ENCODE assay signal across 8 mouse cellular contexts in the genomic region with DNA sequence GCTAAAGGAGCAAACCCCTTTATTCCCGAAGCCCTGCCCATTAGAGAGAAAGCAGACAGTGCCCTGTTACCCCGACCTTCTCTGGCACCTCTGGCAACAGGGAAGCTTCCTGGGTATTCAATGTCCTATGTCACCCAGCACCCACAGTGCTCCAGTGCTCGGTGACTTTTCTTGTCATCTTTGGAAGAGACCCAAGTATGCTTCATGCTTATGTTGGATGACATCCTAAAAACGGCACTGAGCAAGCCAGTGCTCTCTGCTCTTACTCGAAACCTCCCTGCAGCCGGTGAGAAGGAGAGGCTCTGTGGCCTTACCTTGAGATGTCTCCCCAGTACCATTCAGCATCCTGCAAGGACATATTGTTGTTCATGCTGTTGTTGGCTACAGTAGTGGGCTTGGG.
DNase-seq lines count a peak whose midpoint lies in the region; ATAC-seq and TF ChIP-seq lines count a peak whose summit lies in the region.

No protein-coding gene starts in this region.

- peak overlapping the region; percentile 58 for H3K27ac ChIP-seq in brown adipose tissue, adult 24 weeks (replicated peaks; ENCODE audit: low read depth, low read length)
- peak overlapping the region; percentile 43; the same call in 1 of the 2 replicates for H3K27ac ChIP-seq in heart, embryonic 16.5 days (ENCODE audit: low read length)
- H3K27ac ChIP-seq in midbrain, embryonic 13.5 days = no peak overlapping the region
- H3K27ac ChIP-seq in lung, postnatal 0 days (ENCODE audit: low read length) = no peak overlapping the region

- peak overlapping the region; percentile 11 for H3K9ac ChIP-seq in heart, embryonic 16.5 days (ENCODE audit: low read length)
- no peak overlapping the region for H3K9ac ChIP-seq in midbrain, embryonic 13.5 days (replicated peaks)
- no peak overlapping the region for H3K9ac ChIP-seq in lung, postnatal 0 days (replicated peaks; ENCODE audit: low read depth)

- peak overlapping the region; percentile 50 for H3K4me3 ChIP-seq in brown adipose tissue, adult 24 weeks (ENCODE audit: insufficient read depth, low read depth, low read length)
- 0 out of 2 replicates have a peak overlapping the region, but pooled peaks have one; percentile 3 for H3K4me3 ChIP-seq in heart, embryonic 16.5 days (ENCODE audit: low read length)
- no peak overlapping the region for H3K4me3 ChIP-seq in midbrain, embryonic 13.5 days (replicated peaks)
- H3K4me3 ChIP-seq in lung, postnatal 0 days (ENCODE audit: low read depth, low read length) = no peak overlapping the region

- 24% methylated on average over 6 of the region's 6 CpGs for WGBS in heart, embryonic 16.5 days
- 84% methylated on average over 6 of the region's 6 CpGs for WGBS in midbrain, embryonic 13.5 days
- WGBS in lung, postnatal 0 days = 52% methylated on average over 6 of the region's 6 CpGs

- H3K9me3 ChIP-seq in heart, embryonic 16.5 days (replicated peaks; ENCODE audit: control insufficient read depth, low read length) = no peaks in the 10 kb centered on the region
- no peaks in the 10 kb centered on the region for H3K9me3 ChIP-seq in midbrain, embryonic 13.5 days
- no peaks in the 10 kb centered on the region for H3K9me3 ChIP-seq in lung, postnatal 0 days (ENCODE audit: low read length)

- H3K4me2 ChIP-seq in heart, embryonic 16.5 days (ENCODE audit: low read depth, low read length) = peak overlapping the region; percentile 47
- peak overlapping the region; percentile 14; the same call in 1 of the 2 replicates for H3K4me2 ChIP-seq in midbrain, embryonic 13.5 days (replicated peaks)
- H3K4me2 ChIP-seq in lung, postnatal 0 days (replicated peaks; ENCODE audit: low read depth, low read length) = no peak overlapping the region

- peak; percentile 25; the same call in 1 of the 2 replicates for ATAC-seq in heart, embryonic 16.5 days (replicated peaks; ENCODE audit: extremely low read depth, insufficient read depth, low FRiP score)
- ATAC-seq in midbrain, embryonic 13.5 days = no peak
- ATAC-seq in lung, postnatal 0 days = no peak

- DNase-seq in kidney, adult 18-20 months = peak; percentile 29
- no peak for DNase-seq in kidney, postnatal 10 days
- no peak for DNase-seq in urinary bladder, adult 18-20 months (ENCODE audit: low spot score in 2 of 2)
- DNase-seq in lung, postnatal 0 days (ENCODE audit: low spot score) = no peak
- no peak for DNase-seq in embryo, embryonic 9.5 days (ENCODE audit: extremely low spot score)

- no peaks in the 10 kb centered on the region for H3K27me3 ChIP-seq in heart, embryonic 16.5 days (ENCODE audit: control insufficient read depth, insufficient read depth, low read length)
- no peaks in the 10 kb centered on the region for H3K27me3 ChIP-seq in midbrain, embryonic 13.5 days
- no peaks in the 10 kb centered on the region for H3K27me3 ChIP-seq in lung, postnatal 0 days (replicated peaks; ENCODE audit: insufficient read depth, low read length)

- no peak for TF ChIP-seq CTCF in lung, postnatal 0 days (IDR thresholded peaks at IDR 0.05)

- TF ChIP-seq EP300 in lung, postnatal 0 days (IDR thresholded peaks at IDR 0.05) = no peak

- peaks cover 38% of the 10 kb centered on the region for H3K36me3 ChIP-seq in heart, embryonic 16.5 days (ENCODE audit: control insufficient read depth, insufficient read depth)
- peaks cover 30% of the 10 kb centered on the region for H3K36me3 ChIP-seq in midbrain, embryonic 13.5 days
- peaks cover 39% of the 10 kb centered on the region for H3K36me3 ChIP-seq in lung, postnatal 0 days (ENCODE audit: insufficient read depth, low read length)

- peaks cover 4% of the 10 kb centered on the region for H3K4me1 ChIP-seq in brown adipose tissue, adult 24 weeks (ENCODE audit: control insufficient read depth, insufficient read depth, insufficient read length, low read length)
- peaks cover 39% of the 10 kb centered on the region for H3K4me1 ChIP-seq in heart, embryonic 16.5 days (ENCODE audit: control insufficient read depth, insufficient read depth, low read length)
- H3K4me1 ChIP-seq in midbrain, embryonic 13.5 days (replicated peaks) = peaks cover 43% of the 10 kb centered on the region
- peaks cover 6% of the 10 kb centered on the region; the same call in 1 of the 2 replicates for H3K4me1 ChIP-seq in lung, postnatal 0 days (ENCODE audit: insufficient read depth, low read depth, low read length)

Comparison
In these comparisons a context has a peak if more than half of its experiments do, and no peak if none do; other contexts are left out.
1. H3K27ac ChIP-seq: peak in brown adipose tissue, adult 24 weeks (single experiment) and heart, embryonic 16.5 days (single experiment); none in midbrain, embryonic 13.5 days (single experiment) and lung, postnatal 0 days (single experiment).
2. H3K4me3 ChIP-seq: peak in brown adipose tissue, adult 24 weeks (single experiment) and heart, embryonic 16.5 days (single experiment); none in midbrain, embryonic 13.5 days (single experiment) and lung, postnatal 0 days (single experiment).